Mouse (Mus musculus): ENCODE results near the gene Ctla2a. TPM values are rescaled to one million over a fixed set of nuclear protein-coding genes. Genes with fewer than 3 reads are reported as not detected.

Gene Ctla2a
- polyA plus RNA-seq, 1 experiment from 2014 or later: 31.0 TPM

- ATAC-seq (ENCODE audit: low FRiP score, low TSS enrichment): no peak
- H3K4me1 ChIP-seq (ENCODE audit: insufficient read depth, low read length): no peaks in the 10 kb centered on the region
- no peaks in the 10 kb centered on the region for H3K36me3 ChIP-seq (ENCODE audit: insufficient read depth, low read length)
- H3K27ac ChIP-seq (ENCODE audit: low read length): no peak overlapping the region
- no peak overlapping the region for H3K4me2 ChIP-seq (replicated peaks; ENCODE audit: low read depth, low read length)
- H3K9ac ChIP-seq (replicated peaks; ENCODE audit: low read length): no peak overlapping the region
- 94% methylated on average over 1 of the region's 1 CpGs for WGBS
- no peaks in the 10 kb centered on the region for H3K9me3 ChIP-seq (ENCODE audit: low read length)
- no peaks in the 10 kb centered on the region for H3K27me3 ChIP-seq (ENCODE audit: insufficient read depth, low read length)
- no peak overlapping the region for H3K4me3 ChIP-seq (ENCODE audit: low read length)
Observed at GRCm38 (mm10) chr13:60892301-60892700, 44.1 kb downstream of the Ctla2a start.

Other genes starting within 250 kb of the Ctla2a start
- gene BC051665, start 150.3 kb downstream of the Ctla2a start, polyA plus RNA-seq (2015; fragmentation: Nextera tagmentation; extraction: Ambion mirVana): not detected in 2 replicates
- gene Ctsll3, start 133.8 kb downstream of the Ctla2a start, polyA plus RNA-seq (2015; fragmentation: Nextera tagmentation; extraction: Ambion mirVana): not detected in 2 replicates
- gene 4930486L24Rik, start 72.2 kb downstream of the Ctla2a start, polyA plus RNA-seq (2015; fragmentation: Nextera tagmentation; extraction: Ambion mirVana): 0.14 and 0.44 TPM in 2 replicates
- gene Gm49392, start 39.7 kb downstream of the Ctla2a start, polyA plus RNA-seq (2015; fragmentation: Nextera tagmentation; extraction: Ambion mirVana): 0.71 TPM in 1 of 2 replicates, not detected in the other
- gene Ctla2b, start 39.2 kb downstream of the Ctla2a start, polyA plus RNA-seq (2015; fragmentation: Nextera tagmentation; extraction: Ambion mirVana): 4.5 and 4.6 TPM in 2 replicates
- not detected in 2 replicates for gene Tpbpb, start 31.7 kb downstream of the Ctla2a start, polyA plus RNA-seq (2015; fragmentation: Nextera tagmentation; extraction: Ambion mirVana)
- gene Gm49393, start 1.0 kb downstream of the Ctla2a start, polyA plus RNA-seq (2015; fragmentation: Nextera tagmentation; extraction: Ambion mirVana): not detected in 2 replicates
- gene Gm49391, start 54 bp downstream of the Ctla2a start, polyA plus RNA-seq (2015; fragmentation: Nextera tagmentation; extraction: Ambion mirVana): 1.6 and 1.7 TPM in 2 replicates
- gene Tpbpa, start 5.4 kb upstream of the Ctla2a start, polyA plus RNA-seq (2015; fragmentation: Nextera tagmentation; extraction: Ambion mirVana): not detected in 2 replicates
- gene Ctsj, start 69.3 kb upstream of the Ctla2a start, polyA plus RNA-seq (2015; fragmentation: Nextera tagmentation; extraction: Ambion mirVana): not detected in 2 replicates
- gene Ctsq, start 104.0 kb upstream of the Ctla2a start, polyA plus RNA-seq (2015; fragmentation: Nextera tagmentation; extraction: Ambion mirVana): not detected in 2 replicates
- not detected in 2 replicates for gene Ctsr, start 227.6 kb upstream of the Ctla2a start, polyA plus RNA-seq (2015; fragmentation: Nextera tagmentation; extraction: Ambion mirVana)